Mouse (Mus musculus) induced T-regulatory cell, adult 2 months (primary cell): Measurements from ENCODE around the gene Gucy2c.
"Not testable (repeated sequence)": the region's sequence is repeated elsewhere in the genome, so short reads cannot be mapped to it uniquely, and the experiment has no call there.

Experiments used
- DNase-seq: peaks from one replicate; pipeline ENCODE4 v3.0.0-alpha.2; 2012; ENCODE audit warnings: low read depth

Gene Gucy2c

GRCm38 (mm10) chr6:136803093-136803738 lies 21.7 kb upstream of the Gucy2c start:
- DNase-seq = no peak

DNA sequence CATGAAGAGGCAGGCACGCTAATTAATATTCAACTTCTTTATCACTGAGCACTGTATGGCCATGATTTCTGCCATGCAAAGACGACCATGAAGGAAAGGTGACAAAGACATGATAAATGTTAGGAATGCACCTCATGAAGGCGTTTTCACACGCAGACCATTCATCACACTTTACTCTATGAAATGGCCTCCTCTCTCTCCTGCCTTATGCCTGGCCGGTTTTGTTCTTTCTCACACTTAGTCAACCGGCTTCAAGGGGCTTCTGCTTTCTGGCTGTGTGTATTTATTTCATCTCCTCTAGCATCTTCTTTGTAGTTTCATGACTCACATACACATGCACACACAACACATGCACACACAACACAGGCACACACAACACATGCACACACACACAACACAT lies 19.7 kb upstream of the Gucy2c start:
- DNase-seq = no peak

GRCm38 (mm10) chr6:136800710-136801109 lies 19.1 kb upstream of the Gucy2c start:
- DNase-seq = no peak

DNA sequence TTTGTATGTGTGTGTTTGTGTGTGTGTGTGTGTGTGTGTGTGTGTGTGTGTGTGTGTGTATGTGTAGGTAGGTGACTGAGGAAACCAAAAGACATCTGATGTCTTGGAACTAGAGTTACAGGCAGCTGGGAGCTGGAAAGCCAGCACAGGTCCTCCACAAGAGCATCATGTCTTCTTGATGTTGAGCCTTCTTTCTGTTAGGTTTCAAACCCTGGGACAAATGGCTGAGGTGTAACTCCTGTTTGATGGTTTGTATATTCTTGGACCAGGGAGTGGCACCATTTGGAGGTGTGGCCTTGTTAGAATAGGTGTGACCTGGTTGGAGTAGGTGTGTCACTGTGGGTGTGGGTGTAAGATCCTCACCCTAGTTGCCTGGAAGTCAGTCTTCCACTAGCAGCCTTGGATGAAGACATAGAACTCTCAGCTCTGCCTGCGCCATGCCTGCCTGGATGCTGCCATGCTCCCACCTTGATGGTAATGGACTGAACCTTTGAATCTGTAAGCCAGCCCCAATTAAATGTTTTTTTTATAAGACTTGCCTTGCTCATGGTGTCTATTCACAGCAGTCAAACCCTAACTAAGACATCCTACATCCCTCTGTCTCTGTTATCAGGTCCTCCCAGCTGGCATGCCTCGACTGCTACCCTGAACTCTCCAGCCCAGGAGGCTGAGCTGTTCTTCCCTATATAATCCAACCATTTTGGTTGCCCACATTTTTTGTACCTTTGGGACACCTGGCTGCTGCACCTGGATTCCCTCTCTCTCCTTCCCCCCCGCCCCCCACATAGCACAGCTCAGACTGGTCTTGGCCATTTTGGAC lies 16.5 kb upstream of the Gucy2c start:
- not testable (repeated sequence) for DNase-seq

- no peak for DNase-seq
Measured at GRCm38 (mm10) chr6:136795850-136796249, 14.3 kb upstream of the Gucy2c start.

- DNase-seq = no peak
Measured at GRCm38 (mm10) chr6:136795110-136795509, 13.5 kb upstream of the Gucy2c start.

- DNase-seq = no peak
Measured at GRCm38 (mm10) chr6:136793831-136794525, 12.4 kb upstream of the Gucy2c start.

GRCm38 (mm10) chr6:136792884-136793758 lies 11.6 kb upstream of the Gucy2c start:
- no peak for DNase-seq

DNA sequence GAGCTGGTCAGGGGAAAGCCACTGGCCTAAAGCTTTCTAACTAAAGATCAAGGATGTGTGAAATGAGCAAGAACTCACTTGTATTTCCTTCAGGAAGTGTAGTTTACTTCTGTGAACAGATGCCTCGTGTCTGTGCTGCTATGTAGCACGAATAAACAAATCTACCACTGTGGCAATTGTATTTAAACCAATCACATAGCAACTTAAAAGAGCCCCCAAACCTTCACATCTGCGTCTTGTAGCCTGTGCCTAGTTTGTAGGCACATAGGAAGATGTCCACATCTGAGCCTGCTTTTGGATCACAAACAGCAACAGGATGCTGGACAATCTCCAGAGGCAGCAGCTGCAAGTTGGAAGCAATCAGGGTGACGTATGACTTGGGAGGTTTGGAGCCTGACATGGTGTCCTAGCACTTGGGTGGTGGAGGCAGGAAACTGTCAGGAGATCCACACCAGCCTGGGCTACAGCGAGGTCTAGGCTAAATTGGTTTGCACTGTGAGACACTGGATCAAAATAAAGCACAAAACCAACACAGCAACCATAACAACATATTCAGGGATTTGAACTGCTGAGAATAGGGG lies 7.9 kb upstream of the Gucy2c start:
- DNase-seq = no peak

GRCm38 (mm10) chr6:136782761-136783160 lies 1.2 kb upstream of the Gucy2c start:
- DNase-seq = no peak

DNA sequence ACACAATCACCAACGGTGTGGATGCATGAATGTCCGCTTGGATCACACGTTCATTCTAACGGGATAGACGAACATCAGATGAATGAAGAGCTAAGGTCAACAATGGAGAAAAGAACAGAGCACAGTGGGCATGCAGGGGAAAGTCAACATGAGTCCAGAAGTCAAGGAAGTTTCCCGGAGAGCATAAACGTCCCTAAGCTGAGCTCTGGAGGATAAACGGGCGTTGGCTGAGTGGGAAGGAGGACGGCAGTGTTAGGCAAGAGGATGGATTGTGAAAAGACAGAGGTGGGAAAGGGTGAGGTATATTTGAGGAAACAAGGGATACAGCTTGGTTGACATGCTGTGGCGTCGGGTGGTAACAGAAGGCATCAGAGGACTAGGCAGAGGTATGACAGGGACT lies 581 bp upstream of the Gucy2c start:
- no peak for DNase-seq

DNA sequence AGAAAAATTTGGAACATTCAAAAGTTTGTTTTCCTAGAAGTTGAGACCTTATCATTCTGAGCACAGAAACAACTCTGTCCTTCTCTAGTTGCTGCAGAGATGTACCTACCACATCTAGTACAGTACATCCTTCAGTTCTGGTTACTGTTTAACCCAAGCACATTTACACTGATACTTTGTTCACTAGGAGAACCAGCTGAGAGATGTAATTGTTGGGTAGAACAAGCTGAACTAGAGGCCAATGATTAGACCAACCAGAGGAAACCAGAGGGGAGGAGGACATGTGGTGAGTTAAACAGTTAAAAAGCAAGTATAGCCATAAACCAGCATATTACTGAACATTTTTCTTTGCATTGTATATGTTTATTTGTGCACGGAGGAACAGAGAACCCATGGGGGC lies 5.2 kb downstream of the Gucy2c start:
- DNase-seq = no peak

DNA sequence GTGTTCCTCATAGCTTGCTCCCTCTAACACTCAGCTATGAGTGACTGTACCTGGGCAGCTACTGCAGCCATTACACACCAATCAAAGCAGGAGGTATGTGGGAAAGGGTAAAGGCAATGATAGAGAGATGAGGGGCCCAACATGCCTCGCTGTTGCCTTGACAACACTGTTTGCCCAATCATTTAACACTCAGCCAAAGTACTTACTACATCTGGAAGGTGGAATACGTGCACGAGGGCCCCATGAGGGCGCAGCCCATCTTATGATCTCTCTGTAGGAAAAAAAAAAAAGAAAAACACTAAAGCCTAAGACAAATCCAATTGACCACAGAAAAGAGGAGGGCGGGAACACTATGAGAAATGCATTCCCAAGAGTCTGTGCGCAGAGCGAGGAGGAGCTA lies 11.7 kb downstream of the Gucy2c start:
- DNase-seq = no peak

GRCm38 (mm10) chr6:136769143-136769542 lies 12.4 kb downstream of the Gucy2c start:
- no peak for DNase-seq

- DNase-seq = no peak
Measured at GRCm38 (mm10) chr6:136763912-136764311, 17.7 kb downstream of the Gucy2c start.

DNA sequence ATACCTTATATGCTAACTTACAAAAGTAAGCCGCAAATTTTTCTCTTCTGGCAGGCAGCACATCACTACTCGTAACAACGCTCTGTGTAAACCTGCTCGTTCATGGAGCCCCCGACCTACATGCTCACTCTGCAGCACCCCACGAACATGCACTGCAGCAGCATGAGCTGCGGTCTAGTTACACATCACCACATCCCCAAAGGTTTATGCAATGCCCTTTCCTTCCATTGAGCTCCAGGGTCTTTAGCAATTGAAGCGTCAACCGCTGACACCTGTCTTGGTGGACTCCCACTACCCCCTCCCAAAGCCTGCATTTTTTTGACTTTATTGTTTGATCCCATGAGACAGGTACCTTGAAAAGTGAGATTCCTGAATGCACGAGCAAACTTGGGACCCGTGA lies 31.0 kb downstream of the Gucy2c start:
- DNase-seq = no peak

DNA sequence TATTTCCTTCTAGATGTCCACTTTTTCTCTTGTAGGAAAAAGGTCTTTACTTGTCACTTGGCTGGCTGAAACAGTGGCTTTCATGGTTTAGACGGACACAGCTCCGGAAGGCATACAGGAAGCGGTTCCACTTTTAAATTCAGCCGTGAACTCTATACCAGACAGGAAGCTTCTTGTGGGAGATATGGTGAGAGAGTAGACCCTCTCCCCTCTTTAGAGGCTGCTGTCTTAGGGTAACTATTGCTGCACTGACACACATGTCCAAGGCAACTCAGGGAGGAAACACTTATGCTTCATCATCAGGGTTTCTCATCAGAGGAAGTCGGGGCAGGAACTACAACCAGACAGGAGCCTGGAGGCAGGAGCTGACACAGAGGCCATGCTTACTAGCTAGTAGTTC lies 36.0 kb downstream of the Gucy2c start:
- peak; percentile 22 for DNase-seq

DNA sequence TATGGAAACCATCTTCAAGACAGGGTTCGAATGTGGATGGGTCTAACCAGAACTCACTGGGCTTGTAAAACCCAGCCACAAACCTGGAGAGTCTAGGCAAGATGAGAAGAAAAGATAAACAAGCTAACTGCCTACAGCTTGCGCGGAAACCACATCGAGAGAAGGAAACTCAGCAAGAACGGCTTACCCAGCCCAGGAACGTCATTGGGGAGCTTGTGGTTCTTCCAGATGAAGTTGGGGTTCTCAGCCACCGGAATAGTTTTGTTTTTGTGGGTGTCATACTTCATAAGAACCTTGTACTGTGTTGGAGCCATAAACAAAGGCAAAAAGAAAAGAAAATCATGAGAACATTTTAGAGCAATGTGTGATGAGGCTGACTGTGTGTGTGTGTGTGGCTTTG lies 37.8 kb downstream of the Gucy2c start:
- DNase-seq = peak; percentile 56

DNA sequence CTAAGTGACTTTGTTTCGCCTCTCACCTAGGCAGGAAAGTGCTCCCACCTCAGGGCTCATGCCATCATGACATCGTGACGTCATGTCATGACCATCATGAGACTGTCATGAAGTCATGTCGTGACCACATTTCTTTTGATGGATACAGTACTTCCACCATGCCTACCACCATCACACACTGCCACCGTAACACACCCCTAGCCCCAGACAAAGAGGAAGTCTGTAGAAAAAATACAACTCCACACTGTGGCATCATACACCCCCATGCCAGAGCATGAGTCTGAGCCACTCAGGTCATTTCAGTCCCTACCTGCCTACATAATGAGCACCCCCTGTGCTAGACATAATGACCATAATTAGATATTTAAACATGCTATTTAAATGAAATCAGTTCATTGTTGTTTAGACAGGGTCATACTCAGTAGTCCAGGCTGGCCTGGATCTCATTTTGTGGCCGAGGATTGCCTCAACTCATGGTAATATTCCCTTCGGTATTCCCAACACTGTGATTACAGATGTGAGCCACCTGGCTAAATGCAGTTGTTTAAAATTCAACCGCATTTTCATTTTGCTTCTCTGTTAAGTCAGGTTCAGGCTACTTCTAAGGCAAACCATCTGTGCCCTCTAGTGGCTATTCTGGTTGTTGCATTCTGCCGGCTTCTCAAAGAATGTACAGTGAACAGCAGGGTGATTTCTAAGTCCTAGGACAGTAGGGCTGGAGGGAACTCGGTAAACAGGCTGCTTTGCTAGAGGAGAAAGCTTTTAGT lies 39.0 kb downstream of the Gucy2c start:
- DNase-seq = peak; percentile 90

GRCm38 (mm10) chr6:136741281-136741680 lies 40.3 kb downstream of the Gucy2c start:
- DNase-seq = no peak

GRCm38 (mm10) chr6:136735766-136736165 lies 45.8 kb downstream of the Gucy2c start:
- DNase-seq = peak; percentile 52
